Mouse (Mus musculus): ENCODE measurements at regions not wholly inside any gene's neighbourhood (a gene's known extent, or its start where the extent isn't known, plus 50 kb on each side); places are given as distances from the start of the nearest gene placed in this dataset.
A peak's percentile ranks its signal among the peaks of the same experiment; 100 is the strongest.
"Not testable (repeated sequence)": the region's sequence is repeated elsewhere in the genome, so short reads cannot be mapped to it uniquely, and the experiment has no call there.

- DNase-seq: no peak
Observed at GRCm38 (mm10) chr13:25678221-25678735, 408.0 kb upstream of the Nrsn1 start.

- DNase-seq: no peak
Observed at GRCm38 (mm10) chr13:25675208-25675607, 404.9 kb upstream of the Nrsn1 start.

GRCm38 (mm10) chr13:25666022-25666421 is 395.7 kb upstream of the Nrsn1 start:
- no peak for DNase-seq

GRCm38 (mm10) chr13:25664963-25665606 is 394.8 kb upstream of the Nrsn1 start:
- no peak for DNase-seq

GRCm38 (mm10) chr13:25648430-25648786 is 378.1 kb upstream of the Nrsn1 start:
- no peak for DNase-seq

- no peak for DNase-seq
Observed at GRCm38 (mm10) chr13:25647711-25648429, 377.6 kb upstream of the Nrsn1 start.

GRCm38 (mm10) chr13:25639522-25640291 is 369.4 kb upstream of the Nrsn1 start:
- peak; percentile 43 for DNase-seq

GRCm38 (mm10) chr13:25629466-25629865 is 359.2 kb upstream of the Nrsn1 start:
- DNase-seq: peak; percentile 44

GRCm38 (mm10) chr13:25617578-25617977 is 347.3 kb upstream of the Nrsn1 start:
- DNase-seq: no peak

- DNase-seq: no peak
Observed at GRCm38 (mm10) chr13:25611986-25612385, 341.7 kb upstream of the Nrsn1 start.

- no peak for DNase-seq
Observed at GRCm38 (mm10) chr13:25609641-25610040, 339.3 kb upstream of the Nrsn1 start.

- DNase-seq: no peak
Observed at GRCm38 (mm10) chr13:25609241-25609640, 338.9 kb upstream of the Nrsn1 start.

- DNase-seq: not testable (repeated sequence)
Observed at GRCm38 (mm10) chr13:25601351-25601750, 331.0 kb upstream of the Nrsn1 start.

- no peak for DNase-seq
Observed at GRCm38 (mm10) chr13:25594629-25595028, 324.3 kb upstream of the Nrsn1 start.

GRCm38 (mm10) chr13:25570641-25571040 is 300.3 kb upstream of the Nrsn1 start:
- DNase-seq: no peak

- peak; percentile 53 for DNase-seq
Observed at GRCm38 (mm10) chr13:25562746-25563145, 292.4 kb upstream of the Nrsn1 start.

GRCm38 (mm10) chr13:25560339-25560738 is 290.0 kb upstream of the Nrsn1 start:
- DNase-seq: no peak

- no peak for DNase-seq
Observed at GRCm38 (mm10) chr13:25554962-25555361, 284.7 kb upstream of the Nrsn1 start.

- no peak for DNase-seq
Observed at GRCm38 (mm10) chr13:25548551-25548950, 278.2 kb upstream of the Nrsn1 start.

GRCm38 (mm10) chr13:25547150-25548145 is 277.1 kb upstream of the Nrsn1 start:
- DNase-seq: no peak

GRCm38 (mm10) chr13:25524094-25524493 is 253.8 kb upstream of the Nrsn1 start:
- DNase-seq: no peak

GRCm38 (mm10) chr13:25507355-25507754 is 237.1 kb upstream of the Nrsn1 start:
- DNase-seq: no peak
